Mouse (Mus musculus): Measurements from ENCODE around the gene Uba5. TPM values are rescaled to one million over a fixed set of nuclear protein-coding genes. Genes with fewer than 3 reads are reported as not detected.

Gene Uba5
- polyA plus RNA-seq, 1 experiment from 2014 or later: 43.7 TPM

GRCm38 (mm10) chr9:104088555-104088954 lies 25.6 kb upstream of the Uba5 start:
- H3K4me1 ChIP-seq (replicated peaks; ENCODE audit: insufficient read depth, low read length): no peaks in the 10 kb centered on the region
- DNase-seq (ENCODE audit: low spot score): peak; percentile 59
- no peaks in the 10 kb centered on the region for H3K9me3 ChIP-seq (replicated peaks; ENCODE audit: low read length)
- H3K27me3 ChIP-seq (ENCODE audit: insufficient read depth, low read length): no peaks in the 10 kb centered on the region
- 54% methylated on average over 8 of the region's 8 CpGs for WGBS
- H3K9ac ChIP-seq (ENCODE audit: low read depth, low read length): no peak overlapping the region
- no peak overlapping the region for H3K4me2 ChIP-seq (ENCODE audit: low read length)
- no peak for TF ChIP-seq CTCF (IDR thresholded peaks at IDR 0.05; ENCODE audit: low read depth)
- no peak for ATAC-seq (replicated peaks; ENCODE audit: low FRiP score, low read depth)
- no peak overlapping the region for H3K4me3 ChIP-seq (replicated peaks; ENCODE audit: low read depth, low read length)
- H3K27ac ChIP-seq: peak overlapping the region; percentile 47
- H3K36me3 ChIP-seq (ENCODE audit: insufficient read depth, low read length): 0 out of 2 replicates have a peak, but pooled peaks cover 6% of the 10 kb centered on the region

GRCm38 (mm10) chr9:104085730-104086429 lies 22.9 kb upstream of the Uba5 start:
- WGBS: 51% methylated on average over 4 of the region's 4 CpGs
- DNase-seq (ENCODE audit: low spot score): no peak

GRCm38 (mm10) chr9:104080038-104080437 lies 17.1 kb upstream of the Uba5 start:
- no peaks in the 10 kb centered on the region for H3K4me1 ChIP-seq (replicated peaks; ENCODE audit: insufficient read depth, low read length)
- H3K27ac ChIP-seq: no peak overlapping the region
- no peak overlapping the region for H3K9ac ChIP-seq (ENCODE audit: low read depth, low read length)
- no peak for DNase-seq (ENCODE audit: low spot score)
- no peak overlapping the region for H3K4me2 ChIP-seq (ENCODE audit: low read length)
- H3K27me3 ChIP-seq (ENCODE audit: insufficient read depth, low read length): no peaks in the 10 kb centered on the region
- TF ChIP-seq CTCF (IDR thresholded peaks at IDR 0.05; ENCODE audit: low read depth): no peak
- no peaks in the 10 kb centered on the region for H3K36me3 ChIP-seq (ENCODE audit: insufficient read depth, low read length)
- H3K4me3 ChIP-seq (replicated peaks; ENCODE audit: low read depth, low read length): no peak overlapping the region
- 68% methylated on average over 3 of the region's 3 CpGs for WGBS
- H3K9me3 ChIP-seq (replicated peaks; ENCODE audit: low read length): no peaks in the 10 kb centered on the region
- ATAC-seq (replicated peaks; ENCODE audit: low FRiP score, low read depth): no peak

More at GRCm38 (mm10) chr9:104085730-104086429, 22.9 kb upstream of the Uba5 start:
- Histone ChIP-seq H3K27ac (no peak overlapping the region), H3K27me3 (ENCODE audit: insufficient read depth, low read length) (no peaks in the 10 kb centered on the region), H3K9ac (ENCODE audit: low read depth, low read length) (no peak overlapping the region), H3K4me3 (replicated peaks; ENCODE audit: low read depth, low read length) (no peak overlapping the region), H3K4me1 (replicated peaks; ENCODE audit: insufficient read depth, low read length) (no peaks in the 10 kb centered on the region), H3K4me2 (ENCODE audit: low read length) (no peak overlapping the region), H3K9me3 (replicated peaks; ENCODE audit: low read length) (no peaks in the 10 kb centered on the region), H3K36me3 (ENCODE audit: insufficient read depth, low read length) (0 out of 2 replicates have a peak, but pooled peaks cover 3% of the 10 kb centered on the region)
- no peak for TF ChIP-seq CTCF (IDR thresholded peaks at IDR 0.05; ENCODE audit: low read depth)
- no peak for ATAC-seq (replicated peaks; ENCODE audit: low FRiP score, low read depth)

- Histone ChIP-seq H3K4me1 (replicated peaks; ENCODE audit: insufficient read depth, low read length) (no peaks in the 10 kb centered on the region), H3K9me3 (replicated peaks; ENCODE audit: low read length) (no peaks in the 10 kb centered on the region), H3K9ac (ENCODE audit: low read depth, low read length) (no peak overlapping the region), H3K27me3 (ENCODE audit: insufficient read depth, low read length) (no peaks in the 10 kb centered on the region), H3K4me2 (ENCODE audit: low read length) (no peak overlapping the region), H3K36me3 (ENCODE audit: insufficient read depth, low read length) (no peaks in the 10 kb centered on the region), H3K4me3 (replicated peaks; ENCODE audit: low read depth, low read length) (no peak overlapping the region), H3K27ac (no peak overlapping the region)
- ATAC-seq (replicated peaks; ENCODE audit: low FRiP score, low read depth): no peak; the same call in 1 of the 2 replicates
- peak; percentile 66 for TF ChIP-seq CTCF (IDR thresholded peaks at IDR 0.05; ENCODE audit: low read depth)
- 43% methylated on average over 5 of the region's 5 CpGs for WGBS
- peak; percentile 50 for DNase-seq (ENCODE audit: low spot score)
These were observed 16.4 kb upstream of the Uba5 start for GRCm38 (mm10) chr9:104079379-104079778.

- no peaks in the 10 kb centered on the region for H3K9me3 ChIP-seq (replicated peaks; ENCODE audit: low read length)
- no peak for TF ChIP-seq CTCF (IDR thresholded peaks at IDR 0.05; ENCODE audit: low read depth)
- 100% methylated on average over 1 of the region's 1 CpGs for WGBS
- H3K36me3 ChIP-seq (ENCODE audit: insufficient read depth, low read length): no peaks in the 10 kb centered on the region
- H3K27ac ChIP-seq: no peak overlapping the region
- H3K4me1 ChIP-seq (replicated peaks; ENCODE audit: insufficient read depth, low read length): no peaks in the 10 kb centered on the region
- ATAC-seq (replicated peaks; ENCODE audit: low FRiP score, low read depth) (no peak), DNase-seq (ENCODE audit: low spot score) (no peak)
- no peak overlapping the region for H3K9ac ChIP-seq (ENCODE audit: low read depth, low read length)
- no peaks in the 10 kb centered on the region for H3K27me3 ChIP-seq (ENCODE audit: insufficient read depth, low read length)
- H3K4me3 ChIP-seq (replicated peaks; ENCODE audit: low read depth, low read length): no peak overlapping the region
- no peak overlapping the region for H3K4me2 ChIP-seq (ENCODE audit: low read length)
These were observed 15.8 kb upstream of the Uba5 start for GRCm38 (mm10) chr9:104078780-104079179.

GRCm38 (mm10) chr9:104075808-104076207 lies 12.9 kb upstream of the Uba5 start:
- no peak overlapping the region for H3K9ac ChIP-seq (ENCODE audit: low read depth, low read length)
- WGBS: 60% methylated on average over 2 of the region's 2 CpGs
- no peaks in the 10 kb centered on the region for H3K9me3 ChIP-seq (replicated peaks; ENCODE audit: low read length)
- H3K27me3 ChIP-seq (ENCODE audit: insufficient read depth, low read length): no peaks in the 10 kb centered on the region
- H3K4me1 ChIP-seq (replicated peaks; ENCODE audit: insufficient read depth, low read length): no peaks in the 10 kb centered on the region
- H3K4me2 ChIP-seq (ENCODE audit: low read length): no peak overlapping the region
- no peaks in the 10 kb centered on the region for H3K36me3 ChIP-seq (ENCODE audit: insufficient read depth, low read length)
- peak; percentile 71 for TF ChIP-seq CTCF (IDR thresholded peaks at IDR 0.05; ENCODE audit: low read depth)
- no peak overlapping the region for H3K4me3 ChIP-seq (replicated peaks; ENCODE audit: low read depth, low read length)
- peak; percentile 32 for DNase-seq (ENCODE audit: low spot score)
- ATAC-seq (replicated peaks; ENCODE audit: low FRiP score, low read depth): no peak
- H3K27ac ChIP-seq: no peak overlapping the region
